Mouse (Mus musculus) liver, adult 2 months (tissue): ENCODE results near the gene Olfr95.

Source experiments
- CTCF ChIP-seq: fragments of 200-500 bp; IDR thresholded peaks from 2 replicates; pipeline ENCODE4 v1.5.1; 2011; ENCODE audit warnings: low read depth, low read length, control low read depth
- POLR2A ChIP-seq: fragments of 200-500 bp; IDR thresholded peaks from 2 replicates; pipeline ENCODE4 v1.6.1; 2011; ENCODE audit warnings: low read length, control low read depth; ENCODE audit not compliant: insufficient read depth; ENCODE audit errors: extremely low read depth

- TF ChIP-seq CTCF (no peak), POLR2A (no peak)
Observed at GRCm38 (mm10) chr17:37246715-37247114, 33.8 kb upstream of the Olfr95 start.
